Mouse (Mus musculus) layer of hippocampus, postnatal 10 days (tissue): Measurements from ENCODE around the gene Plekhg4. TPM values are rescaled to one million over a fixed set of nuclear protein-coding genes. Genes with fewer than 3 reads are reported as not detected.

Experiments
- DNase-seq, 2 experiments: peaks; one replicate each; pipeline ENCODE4 v3.0.0; 2021; ENCODE audit warnings: low spot score in 2 of 2
- total RNA-seq, 2 experiments: library from RNA; stranded (reverse); gene quantifications; 2 replicates each; pipeline ENCODE4 v1.2.3; 2021

Plekhg4 gene
- total RNA-seq, 2 experiments from 2014 or later = 1.8 to 1.9 TPM

- peak; percentile 43 to 64 for DNase-seq
Observed at GRCm38 (mm10) chr8:105349096-105349771, 23.8 kb upstream of the Plekhg4 start.

DNA sequence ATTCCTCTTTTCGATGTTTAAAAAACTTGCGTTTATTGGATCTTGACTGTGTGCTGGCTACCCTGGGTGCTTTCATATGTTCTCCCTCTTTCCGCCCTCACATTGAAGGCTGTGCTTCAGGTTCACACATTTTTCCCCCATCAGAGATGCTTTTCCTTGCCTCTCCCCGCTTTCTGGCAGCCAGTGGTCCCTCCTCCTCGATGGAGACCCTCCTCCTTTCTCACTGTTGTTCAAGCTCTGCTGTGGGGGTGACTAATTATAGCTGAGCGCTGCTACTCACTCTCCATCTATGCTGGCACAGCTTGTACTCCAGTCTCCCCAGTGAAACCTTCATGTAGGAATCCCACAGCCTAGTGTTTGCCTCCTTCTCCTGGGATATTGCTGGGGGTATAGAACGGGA lies 22.9 kb upstream of the Plekhg4 start:
- no peak for DNase-seq

DNA sequence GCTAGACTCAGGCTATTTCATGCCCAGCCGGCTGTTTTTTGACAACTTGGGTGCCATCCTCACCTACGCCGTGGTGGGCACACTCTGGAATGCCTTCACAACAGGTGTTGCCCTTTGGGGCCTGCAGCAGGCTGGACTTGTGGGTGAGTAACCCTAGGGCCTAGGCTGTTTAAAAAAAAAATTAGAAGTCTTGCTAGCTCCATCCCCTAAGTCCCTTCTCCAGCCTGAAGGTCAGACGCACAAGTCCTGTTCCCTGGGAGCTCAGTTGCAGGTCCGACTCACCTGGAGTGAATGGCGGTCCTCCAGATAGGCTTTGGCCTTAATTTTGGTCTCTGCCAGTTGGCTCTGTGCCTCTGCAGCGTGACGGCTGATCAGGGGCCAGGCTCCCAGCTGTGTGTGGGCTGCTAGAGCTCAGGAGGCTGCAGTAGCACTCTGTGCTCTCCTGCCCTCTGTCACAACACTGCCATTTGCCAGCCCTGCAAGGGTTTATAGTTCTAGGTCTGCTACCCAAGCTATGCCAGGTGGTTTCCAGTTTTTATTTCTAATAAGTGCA lies 19.4 kb upstream of the Plekhg4 start:
- no peak for DNase-seq

DNA sequence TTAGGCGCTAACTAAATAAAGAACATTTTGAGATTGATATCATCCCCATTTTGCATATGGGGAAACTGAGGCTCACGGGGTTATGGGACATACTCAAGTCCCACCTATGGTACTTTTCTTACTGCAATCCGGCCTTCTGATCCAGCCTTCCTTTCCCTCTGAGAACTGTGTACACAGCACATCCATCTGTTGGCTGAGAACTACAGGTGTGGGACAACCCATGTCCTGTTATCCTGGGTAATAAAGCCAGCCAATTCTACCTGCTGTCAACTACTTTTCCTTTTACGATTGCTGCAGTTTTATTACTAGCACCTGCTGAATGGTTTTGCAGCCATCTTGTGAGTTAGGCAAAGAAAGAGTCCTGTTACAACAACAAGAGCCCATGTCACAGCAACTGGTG lies 18.5 kb upstream of the Plekhg4 start:
- no peak for DNase-seq

- no peak for DNase-seq
Observed at GRCm38 (mm10) chr8:105355179-105356024, 17.7 kb upstream of the Plekhg4 start.

DNA sequence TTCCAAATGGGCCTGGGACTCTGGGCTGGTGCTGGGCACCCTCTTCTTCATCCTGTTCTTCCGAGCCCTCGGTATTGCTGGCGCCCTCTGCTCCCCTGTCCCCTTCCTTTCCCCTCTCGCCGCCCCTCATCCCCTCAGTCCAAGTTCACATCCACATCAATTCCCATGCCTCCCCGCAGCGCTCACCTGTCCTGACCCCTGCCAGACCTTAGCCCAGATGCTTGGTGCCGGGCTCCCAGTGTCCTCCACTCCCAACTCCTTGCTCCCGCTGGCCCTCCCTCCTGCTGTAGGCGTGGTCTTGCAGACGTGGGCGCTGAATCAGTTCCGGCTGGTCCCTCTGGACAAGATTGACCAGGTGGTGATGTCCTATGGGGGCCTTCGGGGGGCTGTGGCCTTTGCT lies 16.4 kb upstream of the Plekhg4 start:
- DNase-seq = no peak

DNA sequence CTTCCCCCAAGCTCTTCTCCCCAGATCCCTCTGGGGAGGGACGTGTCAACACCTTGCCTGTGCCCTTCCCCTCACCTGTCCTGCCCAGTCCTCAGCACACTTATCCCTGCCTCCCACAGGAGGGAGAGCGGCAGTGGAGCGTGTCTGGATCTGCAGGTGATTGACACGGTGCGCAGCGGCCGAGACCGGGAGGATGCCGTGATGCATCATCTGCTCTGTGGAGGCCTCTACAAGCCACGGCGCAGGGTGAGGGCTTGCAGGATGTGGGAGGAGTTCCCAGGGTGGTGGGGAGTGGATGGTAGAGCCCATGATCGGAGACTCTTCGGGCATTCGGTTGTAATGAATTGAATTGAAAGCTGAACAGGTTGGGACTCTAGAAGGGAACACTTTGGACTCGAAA lies 13.9 kb upstream of the Plekhg4 start:
- DNase-seq = no peak

GRCm38 (mm10) chr8:105359646-105360045 lies 13.4 kb upstream of the Plekhg4 start:
- DNase-seq = no peak

- no peak for DNase-seq
Observed at GRCm38 (mm10) chr8:105361751-105362702, 11.0 kb upstream of the Plekhg4 start.

DNA sequence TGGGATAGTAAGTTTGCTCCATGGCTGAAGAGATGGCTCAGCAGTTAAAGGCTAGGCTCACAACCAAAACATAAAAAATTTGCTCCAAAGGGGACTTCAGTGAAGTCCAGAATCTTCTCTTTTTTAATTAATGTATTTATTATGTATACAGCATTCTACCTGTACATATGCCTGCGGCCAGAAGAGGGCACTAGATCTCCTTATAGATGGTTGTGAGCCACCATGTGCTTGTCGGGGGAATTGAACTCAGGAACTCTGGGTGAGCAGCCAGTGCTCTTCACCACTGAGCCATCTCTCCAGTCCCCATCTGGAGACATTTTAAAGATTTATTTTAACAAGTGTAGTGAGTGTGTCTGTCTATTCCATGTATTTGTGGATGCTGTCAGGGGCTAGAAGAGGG lies 6.0 kb upstream of the Plekhg4 start:
- no peak for DNase-seq

DNA sequence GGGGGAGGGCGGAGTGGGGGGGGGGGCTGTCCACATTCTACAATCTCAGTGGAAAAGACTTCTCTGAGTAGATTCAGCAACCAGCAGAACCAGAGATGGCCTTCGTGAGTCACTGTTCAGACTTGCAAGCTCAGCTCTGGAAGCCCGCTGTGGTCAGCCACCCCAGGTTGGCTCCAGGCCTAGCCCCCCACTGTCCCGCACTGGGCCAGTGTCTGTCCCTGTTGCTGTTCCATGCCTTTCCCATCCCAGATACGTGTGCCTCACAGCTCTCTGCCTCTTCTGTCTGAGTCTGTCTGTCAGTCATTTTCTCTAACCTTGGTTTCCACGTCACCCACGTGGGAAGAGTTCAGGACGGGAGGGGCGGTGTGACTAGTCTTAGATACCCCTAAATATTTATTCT lies 601 bp upstream of the Plekhg4 start:
- DNase-seq = no peak

- peak; percentile 34 to 37 for DNase-seq
Observed at GRCm38 (mm10) chr8:105374513-105374966, 1.5 kb downstream of the Plekhg4 start.

DNA sequence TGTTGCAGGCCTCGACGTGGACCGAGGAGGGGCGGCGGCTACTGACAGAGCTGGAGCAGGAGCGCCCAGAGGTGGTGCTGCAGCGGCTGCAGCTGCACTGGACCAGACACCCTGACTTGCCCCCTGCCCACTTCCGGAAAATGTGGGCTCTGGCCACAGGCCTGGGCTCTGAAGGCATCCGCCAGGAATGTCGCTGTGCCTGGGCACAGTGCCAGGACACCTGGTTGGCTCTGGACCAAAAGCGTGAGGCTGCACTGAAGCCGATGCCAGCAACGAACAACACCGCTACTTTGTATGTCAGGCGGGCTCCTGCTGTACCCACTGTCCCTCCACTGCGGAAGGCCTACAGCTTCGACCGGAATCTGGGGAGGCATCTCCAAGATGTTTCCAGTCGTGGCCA lies 5.6 kb downstream of the Plekhg4 start:
- DNase-seq = peak; percentile 57 to 64

DNA sequence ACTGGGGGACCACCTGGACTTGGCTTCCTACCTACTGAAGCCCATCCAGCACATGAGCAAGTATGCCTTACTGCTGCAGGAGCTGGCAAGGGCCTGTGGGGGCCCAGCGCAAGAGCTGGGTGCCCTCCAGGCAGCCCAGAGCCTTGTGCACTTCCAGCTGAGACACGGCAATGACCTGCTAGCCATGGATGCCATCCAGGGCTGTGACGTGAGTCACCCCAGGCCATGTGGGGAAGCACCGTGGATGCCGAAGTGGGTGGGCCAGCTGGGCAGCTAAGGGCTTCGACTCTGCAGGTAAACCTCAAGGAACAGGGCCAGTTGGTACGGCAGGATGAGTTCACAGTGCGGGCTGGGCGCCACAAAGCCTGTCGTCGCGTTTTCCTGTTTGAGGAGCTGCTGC lies 7.2 kb downstream of the Plekhg4 start:
- no peak for DNase-seq

DNA sequence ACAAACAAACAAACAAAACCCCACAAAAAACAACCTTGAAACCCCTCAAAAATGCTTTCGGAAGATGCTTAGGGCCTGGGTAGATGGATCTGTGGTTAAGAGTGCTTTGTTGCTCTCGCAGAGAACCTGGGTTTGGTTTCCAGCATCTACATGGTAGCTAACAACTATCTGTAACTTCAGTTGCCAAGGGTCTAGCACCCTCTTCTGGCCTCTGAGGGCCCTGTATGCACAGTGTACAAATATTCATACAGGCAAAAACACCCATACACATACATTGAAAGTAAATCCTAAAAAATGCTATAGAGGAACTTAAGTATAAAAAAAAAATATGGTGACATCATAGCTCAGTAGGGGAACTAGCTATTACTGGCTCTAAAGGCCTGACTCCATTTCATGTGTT lies 11.0 kb downstream of the Plekhg4 start:
- DNase-seq = no peak

- no peak for DNase-seq
Observed at GRCm38 (mm10) chr8:105387151-105387550, 14.1 kb downstream of the Plekhg4 start.

DNA sequence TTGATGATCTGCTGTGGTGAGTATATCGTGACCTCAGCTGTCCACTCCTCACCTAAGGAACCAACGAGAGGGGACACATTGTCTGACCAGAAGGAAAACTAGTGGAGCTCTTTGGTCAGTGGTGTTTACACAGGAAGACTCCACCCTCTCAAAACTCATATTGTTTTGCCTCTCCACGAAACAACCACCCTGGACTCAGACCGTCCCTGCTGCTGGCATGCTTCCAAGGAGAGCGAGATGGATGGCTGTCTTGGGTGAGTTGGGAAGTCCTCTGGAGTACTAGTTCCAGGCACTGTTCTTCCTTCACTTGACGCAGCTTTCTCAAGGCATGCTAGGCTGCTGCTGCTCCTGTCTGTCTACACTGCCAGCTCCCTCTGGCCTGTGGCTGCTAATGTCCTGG lies 16.0 kb downstream of the Plekhg4 start:
- no peak for DNase-seq

DNA sequence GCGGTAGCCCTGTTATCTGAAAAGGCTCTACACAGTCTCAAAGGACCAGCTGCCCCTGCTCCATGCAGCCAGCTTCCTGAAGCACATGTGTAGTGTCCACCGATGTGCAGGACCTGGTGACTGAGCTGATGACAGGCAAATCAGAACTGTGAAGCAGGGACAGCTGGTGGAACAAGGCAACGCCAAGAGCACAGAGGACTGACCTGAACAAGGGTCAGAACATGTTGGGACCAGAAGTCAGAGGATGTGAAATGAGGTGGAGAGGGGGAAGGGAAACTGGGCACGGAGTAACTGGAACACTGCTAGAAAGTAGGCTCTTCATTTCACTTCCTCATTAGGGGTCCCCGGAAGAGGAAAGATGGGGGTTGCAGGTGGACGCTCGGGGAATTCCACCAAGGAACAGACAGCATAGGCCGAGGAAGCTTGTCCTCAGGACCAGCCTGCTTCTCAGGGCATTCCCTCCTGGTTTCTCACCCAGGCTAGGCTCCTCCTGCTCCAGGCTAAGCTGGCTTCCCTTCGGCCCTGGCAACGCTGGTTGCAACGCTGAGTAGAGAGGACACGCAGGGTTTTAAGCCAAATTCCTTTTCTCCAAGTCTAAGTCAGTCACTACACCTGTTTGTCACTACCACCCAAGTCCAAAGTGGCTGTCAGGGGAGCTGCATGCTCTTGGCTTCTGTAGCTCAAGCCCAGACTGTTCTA lies 20.2 kb downstream of the Plekhg4 start:
- DNase-seq = no peak

GRCm38 (mm10) chr8:105393915-105394314 lies 20.8 kb downstream of the Plekhg4 start:
- DNase-seq = no peak

GRCm38 (mm10) chr8:105397747-105398146 lies 24.7 kb downstream of the Plekhg4 start:
- DNase-seq = peak in 1 of 2 experiments; percentile 56
